Mouse (Mus musculus) kidney, adult 2 months (tissue): ENCODE measurements around the gene Calm2. TPM values are rescaled to one million over a fixed set of nuclear protein-coding genes. Genes with fewer than 3 reads are reported as not detected.

Experiments used
- DNase-seq: peaks from one replicate; pipeline ENCODE4 v3.0.0; 2021
- H3K27ac ChIP-seq: fragments of 200-500 bp; 2 replicates; pipeline ENCODE4 v1.5.1; 2012; ENCODE audit warnings: low read depth, low read length, control low read depth, inconsistent platforms; ENCODE audit not compliant: insufficient read depth
- H3K27me3 ChIP-seq: fragments of 200-500 bp; replicated peaks from 2 replicates; pipeline ENCODE4 v1.6.1; 2012; ENCODE audit warnings: mild to moderate bottlenecking, moderate library complexity, low read length, inconsistent platforms; ENCODE audit not compliant: control insufficient read depth, insufficient read depth
- H3K36me3 ChIP-seq: fragments of 200-500 bp; 2 replicates; pipeline ENCODE4 v1.6.1; 2012; ENCODE audit warnings: mild to moderate bottlenecking, moderate library complexity, low read length, inconsistent platforms; ENCODE audit not compliant: control insufficient read depth, insufficient read depth
- H3K4me1 ChIP-seq: fragments of 200-500 bp; 2 replicates; pipeline ENCODE4 v1.6.1; 2011; ENCODE audit warnings: low read length; ENCODE audit not compliant: control insufficient read depth, insufficient read depth
- H3K4me3 ChIP-seq: fragments of 200-500 bp; 2 replicates; pipeline ENCODE4 v1.5.1; 2011; ENCODE audit warnings: mild to moderate bottlenecking, low read depth, low read length, control low read depth; ENCODE audit not compliant: insufficient read depth
- CTCF ChIP-seq: fragments of 200-500 bp; conservative IDR thresholded peaks from 2 replicates; pipeline ENCODE4 v1.5.1; 2011; ENCODE audit warnings: low read depth, mild to moderate bottlenecking, control low read depth, low read length, moderate library complexity, mixed read lengths; ENCODE audit not compliant: insufficient read depth, insufficient read length
- POLR2A ChIP-seq: fragments of 200-500 bp; IDR thresholded peaks from one replicate; pipeline ENCODE4 v1.6.1; 2011; ENCODE audit warnings: low read depth, low read length, control low read depth
- WGBS: fragments of 180-500 bp; shearing (Covaris S2); methylation state at CpG from one replicate; pipeline ENCODE4 v1.1.7; 2018; 5-methylcytosine and 5-hydroxymethylcytosine counted together
- polyA plus RNA-seq: library from polyadenylated mRNA; depleted of rRNA; stranded (reverse); fragments of >200 nt; gene quantifications from 2 replicates; pipeline ENCODE4 v1.2.3, GENCODE M21; 2012

Gene Calm2
- polyA plus RNA-seq, 1 experiment, result 78.8 TPM

GRCm38 (mm10) chr17:87478569-87478968 lies 31.8 kb upstream of the Calm2 start:
- no peak for TF ChIP-seq POLR2A
- TF ChIP-seq CTCF, result no peak
- no peaks in the 10 kb centered on the region for H3K27me3 ChIP-seq
- no peak overlapping the region for H3K27ac ChIP-seq
- WGBS, result 63% methylated on average over 9 of the region's 9 CpGs
- H3K36me3 ChIP-seq, result no peaks in the 10 kb centered on the region
- H3K4me3 ChIP-seq, result no peak overlapping the region
- no peak for DNase-seq
- 0 out of 2 replicates have a peak, but pooled peaks cover 5% of the 10 kb centered on the region for H3K4me1 ChIP-seq

GRCm38 (mm10) chr17:87477611-87478010 lies 30.9 kb upstream of the Calm2 start:
- Histone ChIP-seq H3K27me3 (no peaks in the 10 kb centered on the region), H3K27ac (no peak overlapping the region), H3K4me3 (no peak overlapping the region), H3K4me1 (0 out of 2 replicates have a peak, but pooled peaks cover 5% of the 10 kb centered on the region), H3K36me3 (no peaks in the 10 kb centered on the region)
- TF ChIP-seq CTCF, result no peak
- no peak for TF ChIP-seq POLR2A
- WGBS, result 52% methylated on average over 16 of the region's 16 CpGs
- DNase-seq, result no peak

GRCm38 (mm10) chr17:87475356-87475755 lies 28.6 kb upstream of the Calm2 start:
- H3K27ac ChIP-seq, result no peak overlapping the region
- no peak overlapping the region for H3K4me3 ChIP-seq
- no peaks in the 10 kb centered on the region for H3K36me3 ChIP-seq
- 55% methylated on average over 8 of the region's 8 CpGs for WGBS
- DNase-seq, result no peak
- no peaks in the 10 kb centered on the region for H3K27me3 ChIP-seq
- TF ChIP-seq POLR2A, result no peak
- TF ChIP-seq CTCF, result no peak
- 0 out of 2 replicates have a peak, but pooled peaks cover 5% of the 10 kb centered on the region for H3K4me1 ChIP-seq

- no peaks in the 10 kb centered on the region for H3K36me3 ChIP-seq
- H3K27me3 ChIP-seq, result no peaks in the 10 kb centered on the region
- peak; percentile 11 for DNase-seq
- peak overlapping the region; percentile 40; the same call in 1 of the 2 replicates for H3K4me3 ChIP-seq
- no peak overlapping the region for H3K27ac ChIP-seq
- no peak for TF ChIP-seq POLR2A
- no peak for TF ChIP-seq CTCF
- 0 out of 2 replicates have a peak, but pooled peaks cover 5% of the 10 kb centered on the region for H3K4me1 ChIP-seq
- 12% methylated on average over 7 of the region's 7 CpGs for WGBS
These were observed 27.7 kb upstream of the Calm2 start for GRCm38 (mm10) chr17:87474501-87474795.

- 3% methylated on average over 23 of the region's 23 CpGs for WGBS
- DNase-seq, result peak; percentile 16
- H3K4me3 ChIP-seq, result peak overlapping the region; percentile 40; the same call in 1 of the 2 replicates
- H3K4me1 ChIP-seq, result 0 out of 2 replicates have a peak, but pooled peaks cover 5% of the 10 kb centered on the region
- no peaks in the 10 kb centered on the region for H3K27me3 ChIP-seq
- H3K36me3 ChIP-seq, result no peaks in the 10 kb centered on the region
- TF ChIP-seq POLR2A (no peak), CTCF (no peak)
- no peak overlapping the region for H3K27ac ChIP-seq
These were observed 27.2 kb upstream of the Calm2 start for GRCm38 (mm10) chr17:87473736-87474500.

GRCm38 (mm10) chr17:87473441-87473735 lies 26.7 kb upstream of the Calm2 start:
- no peaks in the 10 kb centered on the region for H3K36me3 ChIP-seq
- 0 out of 2 replicates have a peak, but pooled peaks cover 5% of the 10 kb centered on the region for H3K4me1 ChIP-seq
- no peaks in the 10 kb centered on the region for H3K27me3 ChIP-seq
- no peak for DNase-seq
- WGBS, result 32% methylated on average over 9 of the region's 9 CpGs
- H3K27ac ChIP-seq, result no peak overlapping the region
- H3K4me3 ChIP-seq, result peak overlapping the region; percentile 40; the same call in 1 of the 2 replicates
- TF ChIP-seq POLR2A, result no peak
- TF ChIP-seq CTCF, result no peak

- no peak overlapping the region for H3K4me3 ChIP-seq
- H3K27ac ChIP-seq, result no peak overlapping the region
- no peaks in the 10 kb centered on the region for H3K36me3 ChIP-seq
- DNase-seq, result no peak
- no peak for TF ChIP-seq POLR2A
- 0 out of 2 replicates have a peak, but pooled peaks cover 5% of the 10 kb centered on the region for H3K4me1 ChIP-seq
- WGBS, result 66% methylated on average over 10 of the region's 10 CpGs
- H3K27me3 ChIP-seq, result no peaks in the 10 kb centered on the region
These were observed 26.1 kb upstream of the Calm2 start for GRCm38 (mm10) chr17:87472879-87473278.
